Mouse (Mus musculus) T-cell, adult 2 months (primary cell): Measurements from ENCODE around the gene Pde4c.
A peak's percentile ranks its signal among the peaks of the same experiment; 100 is the strongest.

Experiments
- DNase-seq: peaks from one replicate; pipeline ENCODE4 v3.0.0; 2022; ENCODE audit warnings: low spot score

The Pde4c gene

GRCm38 (mm10) chr8:70752000-70752764 is 28.7 kb downstream of the Pde4c start:
- DNase-seq: peak; percentile 57

- peak; percentile 51 for DNase-seq
Measured at GRCm38 (mm10) chr8:70753151-70753550, 29.6 kb downstream of the Pde4c start.

GRCm38 (mm10) chr8:70754043-70754870 is 30.7 kb downstream of the Pde4c start, which contains the start of gene Rab3a:
Gene Rab3a (plus strand): TSS chr8:70754679.
- DNase-seq: peak; percentile 97

- DNase-seq: peak; percentile 40
Measured at GRCm38 (mm10) chr8:70754871-70755660, 31.5 kb downstream of the Pde4c start.

GRCm38 (mm10) chr8:70755661-70756475 is 32.3 kb downstream of the Pde4c start:
- no peak for DNase-seq

GRCm38 (mm10) chr8:70756476-70757040 is 33.0 kb downstream of the Pde4c start:
- no peak for DNase-seq

- no peak for DNase-seq
Measured at GRCm38 (mm10) chr8:70757523-70758307, 34.2 kb downstream of the Pde4c start.

- no peak for DNase-seq
Measured at GRCm38 (mm10) chr8:70758308-70758615, 34.7 kb downstream of the Pde4c start.

- DNase-seq: no peak
Measured at GRCm38 (mm10) chr8:70758616-70759561, 35.4 kb downstream of the Pde4c start.

GRCm38 (mm10) chr8:70760350-70760749 is 36.8 kb downstream of the Pde4c start:
- no peak for DNase-seq

GRCm38 (mm10) chr8:70760775-70761406 is 37.4 kb downstream of the Pde4c start, which contains the start of gene Mpv17l2:
Gene Mpv17l2 (minus strand): TSS chr8:70760946.
- DNase-seq: peak; percentile 97

- DNase-seq: no peak
Measured at GRCm38 (mm10) chr8:70762118-70762517, 38.6 kb downstream of the Pde4c start.

- peak; percentile 50 for DNase-seq
Measured at GRCm38 (mm10) chr8:70763354-70763753, 39.8 kb downstream of the Pde4c start.

- DNase-seq: no peak
Measured at GRCm38 (mm10) chr8:70764026-70764425, 40.5 kb downstream of the Pde4c start.

- DNase-seq: no peak
Measured at GRCm38 (mm10) chr8:70764676-70765075, 41.2 kb downstream of the Pde4c start.

- no peak for DNase-seq
Measured at GRCm38 (mm10) chr8:70765329-70765728, 41.8 kb downstream of the Pde4c start.

- peak; percentile 78 for DNase-seq
Measured at GRCm38 (mm10) chr8:70765838-70766570, 42.5 kb downstream of the Pde4c start.
